Mouse (Mus musculus): ENCODE data around the gene Hmg20a.

DNA sequence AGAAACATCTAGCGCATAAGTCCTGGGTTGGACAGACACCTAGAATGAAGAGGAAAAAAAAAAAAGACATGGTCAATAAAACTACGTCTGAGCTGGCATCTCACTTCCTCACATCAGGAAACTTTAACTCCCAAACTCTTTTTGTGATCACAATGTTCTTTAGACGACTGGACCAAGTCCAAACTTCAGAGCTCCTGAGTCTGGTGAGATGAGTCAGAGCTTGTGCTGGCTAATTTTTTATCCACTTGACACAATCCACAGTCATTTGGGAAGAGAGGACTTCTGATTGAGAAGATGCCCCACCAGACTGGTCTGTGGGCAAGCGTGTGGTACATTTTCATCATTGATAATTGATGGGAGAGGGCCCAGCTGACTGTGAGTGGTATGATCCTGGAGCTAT lies 44.0 kb upstream of the Hmg20a start:
- TF ChIP-seq CTCF (IDR thresholded peaks at IDR 0.05; ENCODE audit: extremely low read depth, insufficient read depth, low read length) (no peak), POLR2A (IDR thresholded peaks at IDR 0.05; ENCODE audit: extremely low read depth, insufficient read depth, low read length) (no peak)
